Mouse (Mus musculus) kidney, adult 2 months (tissue): Measurements from ENCODE around the gene Mansc1. TPM values are rescaled to one million over a fixed set of nuclear protein-coding genes. Genes with fewer than 3 reads are reported as not detected.
A peak's percentile ranks its signal among the peaks of the same experiment; 100 is the strongest.

ENCODE experiments used
- DNase-seq: peaks from one replicate; pipeline ENCODE4 v3.0.0; 2021
- H3K27ac ChIP-seq: fragments of 200-500 bp; 2 replicates; pipeline ENCODE4 v1.5.1; 2012; ENCODE audit warnings: low read depth, low read length, control low read depth, inconsistent platforms; ENCODE audit not compliant: insufficient read depth
- H3K27me3 ChIP-seq: fragments of 200-500 bp; replicated peaks from 2 replicates; pipeline ENCODE4 v1.6.1; 2012; ENCODE audit warnings: mild to moderate bottlenecking, moderate library complexity, low read length, inconsistent platforms; ENCODE audit not compliant: control insufficient read depth, insufficient read depth
- H3K36me3 ChIP-seq: fragments of 200-500 bp; 2 replicates; pipeline ENCODE4 v1.6.1; 2012; ENCODE audit warnings: mild to moderate bottlenecking, moderate library complexity, low read length, inconsistent platforms; ENCODE audit not compliant: control insufficient read depth, insufficient read depth
- H3K4me1 ChIP-seq: fragments of 200-500 bp; 2 replicates; pipeline ENCODE4 v1.6.1; 2011; ENCODE audit warnings: low read length; ENCODE audit not compliant: control insufficient read depth, insufficient read depth
- H3K4me3 ChIP-seq: fragments of 200-500 bp; 2 replicates; pipeline ENCODE4 v1.5.1; 2011; ENCODE audit warnings: mild to moderate bottlenecking, low read depth, low read length, control low read depth; ENCODE audit not compliant: insufficient read depth
- CTCF ChIP-seq: fragments of 200-500 bp; conservative IDR thresholded peaks from 2 replicates; pipeline ENCODE4 v1.5.1; 2011; ENCODE audit warnings: low read depth, mild to moderate bottlenecking, control low read depth, low read length, moderate library complexity, mixed read lengths; ENCODE audit not compliant: insufficient read depth, insufficient read length
- POLR2A ChIP-seq: fragments of 200-500 bp; IDR thresholded peaks from one replicate; pipeline ENCODE4 v1.6.1; 2011; ENCODE audit warnings: low read depth, low read length, control low read depth
- WGBS: fragments of 180-500 bp; shearing (Covaris S2); methylation state at CpG from one replicate; pipeline ENCODE4 v1.1.7; 2018; 5-methylcytosine and 5-hydroxymethylcytosine counted together
- polyA plus RNA-seq: library from polyadenylated mRNA; depleted of rRNA; stranded (reverse); fragments of >200 nt; gene quantifications from 2 replicates; pipeline ENCODE4 v1.2.3, GENCODE M21; 2012; rRNA removed

The Mansc1 gene
- polyA plus RNA-seq, 1 experiment: 8.8 TPM

DNA sequence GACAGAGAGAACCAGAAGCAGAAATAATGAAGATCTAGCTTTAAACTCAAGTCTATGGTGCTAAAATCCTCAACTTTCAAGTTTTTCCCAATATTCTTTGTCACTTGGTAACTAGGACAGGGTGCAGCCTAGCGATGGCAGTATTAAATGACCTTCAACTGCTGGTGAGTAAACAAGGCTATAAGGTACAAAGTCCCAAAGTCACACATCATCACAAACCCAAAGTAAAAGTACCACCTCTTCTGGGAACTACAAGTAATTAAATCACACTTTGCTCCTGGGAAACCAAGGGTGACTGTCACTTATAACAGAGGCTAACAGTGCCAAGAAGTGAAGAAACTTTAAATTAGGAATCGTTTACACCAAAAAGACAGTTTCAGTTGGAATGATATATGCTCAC, 67.7 kb downstream of the Mansc1 start:
- Histone ChIP-seq H3K27me3 (no peaks in the 10 kb centered on the region), H3K36me3 (no peaks in the 10 kb centered on the region), H3K27ac (no peak overlapping the region; the same call in 1 of the 2 replicates), H3K4me1 (peaks cover 14% of the 10 kb centered on the region), H3K4me3 (no peak overlapping the region)
- WGBS: 27% methylated on average over 2 of the region's 2 CpGs
- TF ChIP-seq POLR2A: no peak
- TF ChIP-seq CTCF: no peak
- peak; percentile 88 for DNase-seq

- TF ChIP-seq POLR2A: no peak
- TF ChIP-seq CTCF: no peak
- Histone ChIP-seq H3K4me1 (peaks cover 35% of the 10 kb centered on the region), H3K4me3 (no peak overlapping the region), H3K36me3 (no peaks in the 10 kb centered on the region), H3K27me3 (no peaks in the 10 kb centered on the region), H3K27ac (no peak overlapping the region)
- 56% methylated on average over 3 of the region's 3 CpGs for WGBS
- DNase-seq: no peak
Measured at GRCm38 (mm10) chr6:134559635-134560034, 72.7 kb downstream of the Mansc1 start.

Other genes with a start within 250 kb of the Mansc1 start
- gene Bcl2l14, start 236.2 kb downstream of the Mansc1 start, polyA plus RNA-seq: 0.77 and 1.1 TPM in 2 replicates
- 39.6 and 46.0 TPM in 2 replicates for gene Lrp6, start 65.5 kb downstream of the Mansc1 start, polyA plus RNA-seq
- 14.5 and 15.1 TPM in 2 replicates for gene Borcs5, start 7.0 kb upstream of the Mansc1 start, polyA plus RNA-seq
- gene Dusp16, start 160.1 kb upstream of the Mansc1 start, polyA plus RNA-seq: 11.7 and 17.6 TPM in 2 replicates
- 20.4 and 26.1 TPM in 2 replicates for gene Crebl2, start 197.7 kb upstream of the Mansc1 start, polyA plus RNA-seq